ENCODE assay signal across 17 mouse cellular contexts in genomic region chr9:27070895-27071294, GRCm38 (mm10).
"Had no signal": no experiment of that assay in that cellular context is flagged by ENCODE, and none has a peak within 500 bp of the region (broad histone marks: within the 10 kb centered on the region; RNA-seq: fewer than 3 reads in every experiment).

No protein-coding gene starts in this region.

- ATAC-seq: lung, postnatal 0 days; midbrain, embryonic 13.5 days; midbrain, embryonic 15.5 days had no signal

- H3K27me3 ChIP-seq: lung, embryonic 15.5 days; megakaryocyte, embryonic 14.5 days; midbrain, embryonic 13.5 days; midbrain, embryonic 15.5 days; neural tube, embryonic 12.5 days; stomach, embryonic 15.5 days had no signal

- H3K9ac ChIP-seq: lung, embryonic 15.5 days; midbrain, embryonic 13.5 days; midbrain, embryonic 15.5 days; neural tube, embryonic 12.5 days; stomach, embryonic 15.5 days had no signal

- H3K9me3 ChIP-seq: lung, embryonic 15.5 days; midbrain, embryonic 13.5 days; midbrain, embryonic 15.5 days; neural tube, embryonic 12.5 days; stomach, embryonic 15.5 days had no signal

- H3K4me3 ChIP-seq: lung, embryonic 15.5 days; megakaryocyte, embryonic 14.5 days; midbrain, embryonic 13.5 days; midbrain, embryonic 15.5 days; neural tube, embryonic 12.5 days; stomach, embryonic 15.5 days had no signal

- H3K4me2 ChIP-seq: lung, embryonic 15.5 days; midbrain, embryonic 11.5 days; midbrain, embryonic 13.5 days; midbrain, embryonic 15.5 days; neural tube, embryonic 12.5 days; stomach, embryonic 15.5 days had no signal

- H3K4me1 ChIP-seq: lung, embryonic 15.5 days; midbrain, embryonic 13.5 days; midbrain, embryonic 15.5 days; neural tube, embryonic 12.5 days; stomach, embryonic 15.5 days had no signal

- DNase-seq: lung, adult 2 months; lung, postnatal 14 days; lung, postnatal 36 days; right cerebral cortex, postnatal 14 days; thymus, adult 2 months; thymus, postnatal 25 days; thymus, postnatal 4 days had no signal

- H3K27ac ChIP-seq: lung, embryonic 15.5 days; macrophage; midbrain, embryonic 13.5 days; midbrain, embryonic 15.5 days; neural tube, embryonic 12.5 days; stomach, embryonic 15.5 days; stomach, postnatal 0 days had no signal
